Mouse (Mus musculus) midbrain, embryonic 14.5 days (tissue): ENCODE results near the gene Zfp750. TPM values are rescaled to one million over a fixed set of nuclear protein-coding genes. Genes with fewer than 3 reads are reported as not detected.

Source experiments
- ATAC-seq: fragments of 200-750 bp; cut with Nextera tagmentation; 2 replicates; pipeline ENCODE4 v1.8.0; 2017; ENCODE audit warnings: moderate number of reproducible peaks, moderate library complexity; ENCODE audit not compliant: low FRiP score, low TSS enrichment
- DNase-seq: peaks from one replicate; pipeline ENCODE4 v3.0.0-alpha.2; 2015
- H3K27ac ChIP-seq: fragments of 300-500 bp; sonication (generic); replicated peaks from 2 replicates; pipeline ENCODE4 v1.5.1; 2014; ENCODE audit warnings: mild to moderate bottlenecking, low read depth, low read length, moderate library complexity
- H3K27me3 ChIP-seq: fragments of 300-500 bp; sonication (generic); 2 replicates; pipeline ENCODE4 v1.6.1; 2014; ENCODE audit warnings: low read length, control low read depth, mixed read lengths; ENCODE audit not compliant: control insufficient read depth, insufficient read depth
- H3K36me3 ChIP-seq: fragments of 300-500 bp; sonication (generic); 2 replicates; pipeline ENCODE4 v1.6.1; 2014; ENCODE audit warnings: low read length, control low read depth; ENCODE audit not compliant: control insufficient read depth, insufficient read depth
- H3K4me1 ChIP-seq: fragments of 300-500 bp; sonication (generic); 2 replicates; pipeline ENCODE4 v1.6.1; 2014; ENCODE audit warnings: mild to moderate bottlenecking, antibody characterized with exemption, low read length, control low read depth; ENCODE audit not compliant: control insufficient read depth, insufficient read depth
- H3K4me2 ChIP-seq: fragments of 300-500 bp; sonication (generic); 2 replicates; pipeline ENCODE4 v1.6.1; 2014; ENCODE audit warnings: mild to moderate bottlenecking, low read length, moderate library complexity
- H3K4me3 ChIP-seq: fragments of 300-500 bp; sonication (generic); replicated peaks from 2 replicates; pipeline ENCODE4 v1.5.1; 2014; ENCODE audit warnings: low read depth, low read length
- H3K9ac ChIP-seq: fragments of 300-500 bp; sonication (generic); replicated peaks from 2 replicates; pipeline ENCODE4 v1.6.1; 2014; ENCODE audit warnings: mild to moderate bottlenecking, low read length, moderate library complexity
- H3K9me3 ChIP-seq: fragments of 300-500 bp; sonication (generic); 2 replicates; pipeline ENCODE4 v1.6.1; 2016; ENCODE audit warnings: low read length, control low read depth, mixed read lengths; ENCODE audit not compliant: control insufficient read depth
- WGBS: fragments of 180-500 bp; shearing (Covaris S2); extraction: QIAGEN DNeasy Blood & Tissue Kit; methylation state at CpG from one replicate; pipeline ENCODE4 v1.1.7; 2014; 5-methylcytosine and 5-hydroxymethylcytosine counted together
- polyA plus RNA-seq: library from polyadenylated mRNA; unstranded; fragments of >200 nt; fragmentation: Nextera tagmentation; extraction: Ambion mirVana; gene quantifications from 2 replicates; pipeline ENCODE4 v1.2.1, GENCODE M21; 2014

Gene Zfp750
- polyA plus RNA-seq, 1 experiment from 2014 or later: 0.12 TPM

DNA sequence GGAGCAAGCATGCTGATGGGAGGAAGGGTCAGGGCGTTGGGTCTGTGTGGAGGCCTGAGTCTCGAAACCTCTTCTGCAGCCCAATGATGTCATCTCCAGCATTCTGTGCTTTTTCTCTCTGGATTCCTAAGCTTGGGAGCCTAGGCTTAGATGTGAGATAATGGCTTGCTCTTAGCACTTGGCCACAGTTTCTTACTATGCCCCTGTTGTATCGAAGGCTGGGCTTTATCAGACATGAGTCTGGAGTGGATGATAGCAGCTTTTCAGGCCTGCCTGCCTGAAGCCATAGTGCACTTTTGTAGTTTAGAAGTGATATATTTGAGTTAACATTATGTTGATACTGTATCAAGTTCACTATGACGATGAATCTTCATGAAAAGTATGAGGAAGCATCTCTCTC, 17.6 kb downstream of the Zfp750 start:
- Histone ChIP-seq H3K4me2 (no peak overlapping the region), H3K27ac (no peak overlapping the region), H3K9me3 (no peaks in the 10 kb centered on the region), H3K36me3 (peaks cover 75% of the 10 kb centered on the region), H3K9ac (no peak overlapping the region), H3K4me3 (no peak overlapping the region), H3K27me3 (no peaks in the 10 kb centered on the region), H3K4me1 (no peaks in the 10 kb centered on the region)
- ATAC-seq: no peak
- WGBS: 94% methylated on average over 4 of the region's 4 CpGs
- DNase-seq: no peak

DNA sequence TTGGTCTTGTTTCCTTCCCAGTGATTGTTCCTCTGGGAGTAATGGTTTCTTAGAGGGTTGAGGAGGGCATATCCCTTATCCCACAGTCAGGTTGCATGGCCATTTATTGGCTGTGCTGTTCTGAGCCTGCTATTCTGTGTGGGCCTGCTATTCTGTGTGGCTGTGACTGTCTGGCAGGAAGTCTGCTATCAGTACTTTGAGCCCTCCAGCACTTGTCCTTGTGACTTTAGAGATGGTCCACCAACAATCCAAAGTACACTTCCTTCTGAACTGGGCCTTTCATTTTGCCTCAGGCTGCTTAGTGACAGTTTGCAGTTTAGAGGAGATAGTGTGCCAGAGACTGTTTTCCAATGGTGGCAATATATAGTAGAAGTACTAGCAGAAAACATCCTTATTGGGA, 18.5 kb downstream of the Zfp750 start:
- Histone ChIP-seq H3K9me3 (no peaks in the 10 kb centered on the region), H3K36me3 (peaks cover 66% of the 10 kb centered on the region), H3K27me3 (no peaks in the 10 kb centered on the region), H3K9ac (no peak overlapping the region), H3K4me3 (no peak overlapping the region), H3K27ac (no peak overlapping the region), H3K4me1 (no peaks in the 10 kb centered on the region), H3K4me2 (no peak overlapping the region)
- DNase-seq (no peak), ATAC-seq (no peak)

DNA sequence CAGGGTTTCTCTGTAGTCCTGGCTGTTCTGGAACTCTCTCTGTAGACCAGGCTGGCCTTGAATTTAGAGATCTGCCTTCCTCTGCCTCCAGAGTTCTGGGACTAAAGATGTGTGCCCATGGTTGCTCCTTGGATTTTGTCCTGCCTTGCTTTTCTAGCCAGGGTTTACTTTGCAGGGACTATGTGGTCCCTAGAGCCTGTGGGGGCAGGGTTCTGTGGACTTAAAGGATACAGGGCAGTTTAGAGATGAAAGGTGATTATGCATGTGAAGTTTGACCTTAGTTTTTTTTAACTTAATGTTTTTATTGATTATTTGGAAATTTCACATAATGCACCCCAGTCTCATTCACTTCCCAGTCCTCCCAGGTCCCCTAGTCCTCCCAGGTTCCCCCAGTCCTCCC, 28.5 kb downstream of the Zfp750 start:
- no peak overlapping the region for H3K9ac ChIP-seq
- no peaks in the 10 kb centered on the region for H3K9me3 ChIP-seq
- H3K36me3 ChIP-seq: peaks cover 30% of the 10 kb centered on the region
- H3K4me2 ChIP-seq: no peak overlapping the region
- no peak overlapping the region for H3K4me3 ChIP-seq
- H3K27ac ChIP-seq: no peak overlapping the region
- ATAC-seq (no peak), DNase-seq (no peak)
- no peaks in the 10 kb centered on the region for H3K27me3 ChIP-seq
- H3K4me1 ChIP-seq: no peaks in the 10 kb centered on the region

DNA sequence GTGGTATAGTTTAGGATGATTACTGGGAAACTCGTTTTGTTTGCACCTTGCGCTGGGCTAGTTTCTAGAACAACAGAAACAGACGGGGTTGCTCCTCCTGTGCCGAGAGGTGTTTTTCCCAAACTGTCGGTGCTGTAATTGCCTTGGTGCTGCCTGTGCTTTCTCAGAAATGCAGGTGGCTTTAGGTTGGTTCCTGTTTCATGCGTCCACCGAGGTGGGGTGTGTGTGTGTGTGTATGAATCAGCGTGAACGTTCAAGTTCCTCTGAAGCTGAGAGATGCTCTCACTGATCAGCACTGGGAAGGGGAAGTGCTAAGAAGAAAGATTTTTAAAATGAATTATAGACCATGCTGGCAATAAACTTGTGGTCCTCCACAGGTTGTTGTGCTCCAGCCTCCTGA, 33.3 kb downstream of the Zfp750 start:
- Histone ChIP-seq H3K9ac (no peak overlapping the region), H3K4me3 (no peak overlapping the region), H3K27ac (no peak overlapping the region), H3K36me3 (0 out of 2 replicates have a peak, but pooled peaks cover 7% of the 10 kb centered on the region), H3K9me3 (no peaks in the 10 kb centered on the region), H3K4me2 (no peak overlapping the region), H3K27me3 (no peaks in the 10 kb centered on the region), H3K4me1 (no peaks in the 10 kb centered on the region)
- no peak for ATAC-seq
- DNase-seq: no peak
- 91% methylated on average over 9 of the region's 9 CpGs for WGBS

DNA sequence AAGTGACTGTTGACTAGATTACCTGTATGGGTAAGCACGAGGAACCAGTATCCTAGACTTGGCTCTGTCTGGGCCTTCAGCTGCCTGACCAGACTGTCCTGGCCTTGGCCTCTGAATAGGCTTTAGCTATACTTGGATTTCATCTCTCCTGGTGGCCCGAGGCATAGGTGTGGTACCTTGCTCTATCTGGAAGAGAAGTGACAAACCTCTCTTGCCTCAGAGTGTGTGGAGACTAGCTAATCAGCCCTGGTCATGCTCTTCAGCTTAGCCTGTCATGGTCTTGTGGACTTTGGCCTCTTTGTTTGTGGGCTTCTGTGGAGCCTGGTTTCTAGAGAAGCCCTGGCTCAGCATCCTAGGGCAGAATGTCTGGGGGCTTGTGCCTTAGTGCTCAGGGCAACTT, 38.0 kb downstream of the Zfp750 start:
- H3K4me2 ChIP-seq: no peak overlapping the region
- H3K36me3 ChIP-seq: peaks cover 38% of the 10 kb centered on the region
- no peaks in the 10 kb centered on the region for H3K9me3 ChIP-seq
- no peak overlapping the region for H3K9ac ChIP-seq
- no peak overlapping the region for H3K4me3 ChIP-seq
- no peak for DNase-seq
- H3K4me1 ChIP-seq: no peaks in the 10 kb centered on the region
- H3K27me3 ChIP-seq: no peaks in the 10 kb centered on the region
- no peak overlapping the region for H3K27ac ChIP-seq
- WGBS: 94% methylated on average over 2 of the region's 2 CpGs
- ATAC-seq: no peak

DNA sequence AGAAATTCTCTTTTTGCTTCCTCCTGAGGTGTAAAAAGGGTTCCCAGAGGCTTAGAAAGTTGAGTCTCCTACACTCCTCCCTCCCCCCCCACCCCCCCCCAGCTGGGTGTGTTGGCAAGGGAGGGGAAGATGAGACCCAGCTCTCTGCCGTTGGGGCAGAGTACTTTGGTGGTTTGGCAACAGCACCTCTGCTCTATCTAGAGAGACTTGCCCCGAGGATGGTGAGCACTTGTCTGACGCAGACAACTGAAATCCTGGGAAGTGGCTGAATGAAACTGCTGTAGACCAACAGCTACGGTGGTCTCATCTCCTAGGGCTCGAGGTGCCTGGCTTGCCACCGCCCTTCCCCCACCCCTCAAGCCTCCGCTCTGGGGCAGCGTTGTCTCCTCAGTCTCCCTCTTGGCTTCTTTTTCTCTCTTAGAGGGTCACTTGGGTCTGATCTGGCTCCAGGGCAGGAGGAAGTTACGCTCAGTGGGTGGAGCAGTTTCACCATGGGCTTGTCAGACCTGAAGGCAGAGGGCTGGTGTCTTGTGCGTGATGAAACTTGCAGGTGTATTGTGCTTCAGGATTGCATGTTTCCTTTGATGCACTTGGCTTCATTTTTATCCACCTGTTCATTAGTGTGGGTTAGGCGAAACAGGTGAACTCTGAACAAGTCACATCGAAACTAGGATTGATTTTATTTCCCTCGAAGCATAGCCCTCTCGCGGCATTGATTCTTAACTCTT, 39.5 kb downstream of the Zfp750 start:
- WGBS: 91% methylated on average over 15 of the region's 15 CpGs
- no peak for DNase-seq
- Histone ChIP-seq H3K4me1 (no peaks in the 10 kb centered on the region), H3K4me2 (no peak overlapping the region), H3K9ac (no peak overlapping the region), H3K36me3 (peaks cover 42% of the 10 kb centered on the region), H3K27me3 (no peaks in the 10 kb centered on the region), H3K4me3 (no peak overlapping the region), H3K27ac (no peak overlapping the region), H3K9me3 (no peaks in the 10 kb centered on the region)
- ATAC-seq: no peak

DNA sequence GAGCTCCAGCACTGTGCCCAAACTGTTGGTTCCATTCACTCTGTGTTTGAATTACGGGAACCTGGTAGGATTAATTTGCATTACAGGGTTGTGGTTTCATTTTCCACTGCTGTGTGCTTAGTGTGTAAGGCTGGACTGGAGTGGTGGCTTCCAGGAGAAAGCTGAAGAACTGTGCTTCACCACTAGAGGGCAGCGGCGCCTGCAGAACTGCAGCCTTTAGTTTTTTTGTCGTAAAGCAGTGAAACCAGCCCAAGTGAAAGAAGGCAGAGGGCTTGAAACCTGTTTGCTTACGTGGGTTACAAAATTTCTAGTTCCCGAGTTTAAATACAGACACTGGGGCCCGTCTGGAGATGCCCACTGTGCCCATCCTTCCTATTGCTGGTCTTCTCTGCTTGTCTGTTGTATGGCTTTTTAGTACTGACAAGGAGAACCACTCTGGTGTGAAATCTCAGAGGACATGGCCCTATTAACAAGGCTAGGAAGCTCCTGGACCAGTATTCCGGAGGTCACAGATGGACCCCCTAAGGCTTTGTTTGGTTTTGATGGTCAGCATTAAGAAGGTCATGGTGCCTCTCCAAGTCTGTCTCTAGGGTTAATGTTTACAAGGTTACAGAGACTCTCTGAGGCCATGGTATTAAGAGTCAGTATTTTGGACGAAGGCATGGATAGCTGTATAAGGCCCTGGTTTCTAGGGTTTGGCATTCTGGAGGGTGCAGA, 43.3 kb downstream of the Zfp750 start:
- Histone ChIP-seq H3K4me2 (no peak overlapping the region), H3K36me3 (peaks cover 43% of the 10 kb centered on the region), H3K27ac (no peak overlapping the region), H3K4me1 (no peaks in the 10 kb centered on the region), H3K4me3 (no peak overlapping the region), H3K27me3 (no peaks in the 10 kb centered on the region), H3K9ac (no peak overlapping the region), H3K9me3 (no peaks in the 10 kb centered on the region)
- ATAC-seq (no peak), DNase-seq (peak; percentile 88)
- 34% methylated on average over 9 of the region's 9 CpGs for WGBS

DNA sequence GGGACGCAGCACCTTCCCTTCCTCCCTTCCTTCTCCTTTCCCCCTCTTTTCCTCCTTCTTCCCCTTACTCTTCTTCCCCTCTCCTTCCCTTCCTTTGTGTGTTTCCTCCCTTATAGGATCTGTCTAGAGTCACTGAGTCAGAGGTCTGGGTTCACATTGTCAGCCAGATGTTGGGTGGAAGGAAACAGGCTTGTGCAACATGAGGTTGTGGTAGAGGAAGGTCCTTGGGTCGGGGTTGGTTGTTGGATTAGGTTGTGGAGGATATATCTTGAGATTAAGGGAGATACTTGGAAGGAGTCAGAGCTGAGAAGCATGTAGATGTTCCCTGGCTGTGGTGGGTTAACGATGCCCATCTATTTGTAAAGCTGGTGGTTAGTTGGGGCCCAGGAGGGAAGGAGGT, 44.3 kb downstream of the Zfp750 start:
- Histone ChIP-seq H3K9ac (no peak overlapping the region), H3K9me3 (no peaks in the 10 kb centered on the region), H3K4me3 (no peak overlapping the region), H3K4me2 (no peak overlapping the region), H3K36me3 (peaks cover 46% of the 10 kb centered on the region), H3K4me1 (no peaks in the 10 kb centered on the region), H3K27me3 (no peaks in the 10 kb centered on the region), H3K27ac (no peak overlapping the region)
- WGBS: 90% methylated on average over 3 of the region's 3 CpGs
- DNase-seq (no peak), ATAC-seq (no peak)

DNA sequence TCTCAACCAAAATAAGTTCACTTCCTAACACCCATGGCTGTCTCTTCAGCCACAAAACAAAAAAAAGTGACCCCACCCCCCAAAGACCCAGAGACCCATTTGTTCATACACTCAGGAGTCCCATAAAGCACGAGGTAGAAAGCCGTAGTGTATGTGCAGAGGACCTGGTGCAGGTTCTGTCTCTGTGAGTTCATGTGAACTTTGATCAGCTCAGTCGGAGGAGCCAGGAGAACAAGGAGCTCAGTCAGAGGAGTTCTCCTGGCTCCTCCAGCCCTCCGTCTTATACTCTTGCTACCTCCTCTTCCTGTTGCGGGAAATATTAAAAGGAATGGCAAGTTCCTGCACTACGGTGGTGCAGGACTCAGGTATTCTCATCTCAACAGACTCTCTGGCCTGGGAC, 51.7 kb downstream of the Zfp750 start:
- 96% methylated on average over 6 of the region's 6 CpGs for WGBS
- Histone ChIP-seq H3K36me3 (peaks cover 51% of the 10 kb centered on the region), H3K27me3 (no peaks in the 10 kb centered on the region), H3K9me3 (no peaks in the 10 kb centered on the region), H3K4me1 (no peaks in the 10 kb centered on the region), H3K4me2 (no peak overlapping the region), H3K27ac (no peak overlapping the region), H3K4me3 (no peak overlapping the region), H3K9ac (no peak overlapping the region)
- DNase-seq (no peak), ATAC-seq (no peak)
